Mouse (Mus musculus): ENCODE results near the gene Slc44a5. TPM values are rescaled to one million over a fixed set of nuclear protein-coding genes. Genes with fewer than 3 reads are reported as not detected.

Gene Slc44a5
- polyA plus RNA-seq, 1 experiment from 2014 or later = 0.39 TPM

DNA sequence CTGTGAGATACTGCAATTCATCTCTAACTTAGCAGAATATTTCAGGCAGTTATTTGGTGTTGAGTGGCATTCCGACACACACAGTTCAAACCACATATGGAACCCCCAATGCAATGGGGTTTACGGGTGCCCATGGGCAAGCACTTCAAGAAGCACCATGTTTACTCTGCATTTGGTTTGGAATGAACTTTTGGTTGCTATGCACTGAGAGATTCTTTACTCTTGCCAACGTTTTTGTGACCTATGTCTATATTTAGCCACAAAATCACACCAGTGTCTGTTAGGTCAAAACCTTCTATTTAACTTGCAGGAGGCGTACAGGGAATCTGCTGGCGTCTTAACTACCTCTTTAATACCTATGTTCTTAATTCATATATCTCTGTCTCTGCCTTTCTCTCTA, 137.3 kb downstream of the Slc44a5 start:
- Histone ChIP-seq H3K27me3 (ENCODE audit: insufficient read depth, low read length) (no peaks in the 10 kb centered on the region), H3K9ac (ENCODE audit: low read depth, low read length) (no peak overlapping the region), H3K9me3 (replicated peaks; ENCODE audit: low read length) (no peaks in the 10 kb centered on the region), H3K4me2 (ENCODE audit: low read length) (no peak overlapping the region), H3K4me1 (replicated peaks; ENCODE audit: insufficient read depth, low read length) (no peaks in the 10 kb centered on the region), H3K27ac (no peak overlapping the region), H3K36me3 (ENCODE audit: insufficient read depth, low read length) (no peaks in the 10 kb centered on the region), H3K4me3 (replicated peaks; ENCODE audit: low read depth, low read length) (no peak overlapping the region)
- no peak for ATAC-seq (replicated peaks; ENCODE audit: low FRiP score, low read depth)
- WGBS = 73% methylated on average over 5 of the region's 5 CpGs
- no peak for TF ChIP-seq CTCF (IDR thresholded peaks at IDR 0.05; ENCODE audit: low read depth)
- DNase-seq (ENCODE audit: low spot score) = no peak

DNA sequence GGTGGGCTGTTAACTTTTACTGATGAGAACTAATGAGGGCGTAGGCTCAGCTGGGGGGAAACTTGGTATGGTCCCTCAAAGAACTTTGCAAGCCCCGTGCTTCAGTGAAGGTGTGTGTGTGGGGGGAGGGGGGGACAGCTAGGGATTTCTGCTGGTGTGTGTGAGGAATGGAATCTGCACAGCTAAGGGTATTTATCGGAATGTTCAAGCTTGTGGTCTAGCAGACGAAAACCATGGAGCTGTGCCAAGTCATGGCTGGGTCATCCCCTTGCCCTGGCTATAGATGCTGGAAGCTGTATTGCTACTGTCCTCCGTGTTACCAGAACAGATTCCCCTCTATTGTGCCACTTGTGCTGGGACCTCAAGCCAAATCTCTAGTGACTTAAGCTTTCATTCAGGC, 138.0 kb downstream of the Slc44a5 start:
- Histone ChIP-seq H3K4me1 (replicated peaks; ENCODE audit: insufficient read depth, low read length) (no peaks in the 10 kb centered on the region), H3K9ac (ENCODE audit: low read depth, low read length) (no peak overlapping the region), H3K27ac (no peak overlapping the region), H3K4me3 (replicated peaks; ENCODE audit: low read depth, low read length) (no peak overlapping the region), H3K27me3 (ENCODE audit: insufficient read depth, low read length) (no peaks in the 10 kb centered on the region), H3K4me2 (ENCODE audit: low read length) (no peak overlapping the region), H3K9me3 (replicated peaks; ENCODE audit: low read length) (no peaks in the 10 kb centered on the region), H3K36me3 (ENCODE audit: insufficient read depth, low read length) (no peaks in the 10 kb centered on the region)
- 47% methylated on average over 5 of the region's 5 CpGs for WGBS
- DNase-seq (ENCODE audit: low spot score) (peak; percentile 34), ATAC-seq (replicated peaks; ENCODE audit: low FRiP score, low read depth) (no peak)
- no peak for TF ChIP-seq CTCF (IDR thresholded peaks at IDR 0.05; ENCODE audit: low read depth)

DNA sequence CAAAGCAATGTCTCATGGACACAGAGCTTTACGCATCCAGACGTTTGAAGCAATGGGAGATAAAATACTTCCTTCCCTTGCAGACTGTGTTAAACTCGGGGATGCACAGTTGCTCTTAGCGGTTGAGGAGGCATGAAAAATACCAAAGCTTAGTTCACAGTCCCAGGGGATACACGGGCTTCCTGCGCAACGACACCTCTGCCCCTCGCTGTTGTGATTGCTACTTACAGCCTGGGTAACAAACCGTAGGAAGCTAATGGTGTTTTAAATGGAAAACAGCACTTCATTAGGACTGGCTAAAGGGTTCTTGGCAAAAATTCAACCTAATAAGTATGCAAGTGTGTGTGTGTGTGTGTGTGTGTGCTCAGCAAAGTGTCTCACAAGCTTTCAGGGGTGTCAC, 141.8 kb downstream of the Slc44a5 start:
- no peak for TF ChIP-seq CTCF (IDR thresholded peaks at IDR 0.05; ENCODE audit: low read depth)
- ATAC-seq (replicated peaks; ENCODE audit: low FRiP score, low read depth) = no peak
- DNase-seq (ENCODE audit: low spot score) = no peak
- H3K27ac ChIP-seq = no peak overlapping the region
- H3K9me3 ChIP-seq (replicated peaks; ENCODE audit: low read length) = no peaks in the 10 kb centered on the region
- H3K4me1 ChIP-seq (replicated peaks; ENCODE audit: insufficient read depth, low read length) = no peaks in the 10 kb centered on the region
- no peak overlapping the region for H3K4me2 ChIP-seq (ENCODE audit: low read length)
- H3K27me3 ChIP-seq (ENCODE audit: insufficient read depth, low read length) = no peaks in the 10 kb centered on the region
- no peaks in the 10 kb centered on the region for H3K36me3 ChIP-seq (ENCODE audit: insufficient read depth, low read length)
- no peak overlapping the region for H3K4me3 ChIP-seq (replicated peaks; ENCODE audit: low read depth, low read length)
- 77% methylated on average over 9 of the region's 9 CpGs for WGBS
- H3K9ac ChIP-seq (ENCODE audit: low read depth, low read length) = no peak overlapping the region

DNA sequence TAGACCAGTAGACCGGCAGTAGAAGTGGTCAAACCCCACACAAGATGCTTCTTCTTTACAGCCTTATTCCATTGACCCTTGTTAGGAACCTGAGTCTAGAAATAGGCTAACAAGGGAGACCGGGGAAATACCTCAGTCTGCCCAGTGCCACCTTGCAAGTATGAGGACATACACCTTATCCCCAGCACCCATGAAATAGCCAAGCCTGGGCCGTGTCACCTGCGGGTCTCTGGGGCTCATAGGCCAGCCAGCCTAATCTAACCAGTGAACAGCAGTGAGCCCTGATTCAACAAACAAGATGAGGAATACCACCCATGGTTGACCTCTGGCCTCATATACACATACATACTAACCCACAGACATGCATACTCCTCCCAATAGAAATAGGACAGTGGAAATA, 142.2 kb downstream of the Slc44a5 start:
- DNase-seq (ENCODE audit: low spot score) (no peak), ATAC-seq (replicated peaks; ENCODE audit: low FRiP score, low read depth) (no peak)
- no peaks in the 10 kb centered on the region for H3K27me3 ChIP-seq (ENCODE audit: insufficient read depth, low read length)
- WGBS = 95% methylated on average over 4 of the region's 4 CpGs
- no peaks in the 10 kb centered on the region for H3K36me3 ChIP-seq (ENCODE audit: insufficient read depth, low read length)
- H3K4me3 ChIP-seq (replicated peaks; ENCODE audit: low read depth, low read length) = no peak overlapping the region
- H3K27ac ChIP-seq = no peak overlapping the region
- no peak for TF ChIP-seq CTCF (IDR thresholded peaks at IDR 0.05; ENCODE audit: low read depth)
- no peaks in the 10 kb centered on the region for H3K9me3 ChIP-seq (replicated peaks; ENCODE audit: low read length)
- H3K9ac ChIP-seq (ENCODE audit: low read depth, low read length) = no peak overlapping the region
- H3K4me2 ChIP-seq (ENCODE audit: low read length) = no peak overlapping the region
- no peaks in the 10 kb centered on the region for H3K4me1 ChIP-seq (replicated peaks; ENCODE audit: insufficient read depth, low read length)

DNA sequence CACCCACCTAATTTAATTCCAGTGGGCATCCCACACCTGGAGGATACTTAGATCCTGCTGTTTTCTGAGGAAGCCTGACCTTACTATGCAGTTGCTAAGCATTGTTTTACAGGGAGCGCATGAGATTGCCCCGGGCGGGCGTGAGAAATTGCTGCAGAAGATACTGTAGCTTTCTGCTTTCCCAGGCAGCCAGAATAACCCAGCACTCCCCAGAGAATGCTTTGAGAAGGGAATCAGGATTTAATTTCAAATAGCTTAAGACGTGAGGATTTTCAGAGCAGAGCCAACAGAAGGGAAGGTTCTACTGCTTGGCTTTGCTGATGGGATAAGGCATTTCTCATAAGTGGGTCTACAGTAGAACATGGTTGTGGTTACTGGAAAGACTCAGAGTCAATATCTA, 142.8 kb downstream of the Slc44a5 start:
- Histone ChIP-seq H3K9ac (ENCODE audit: low read depth, low read length) (no peak overlapping the region), H3K36me3 (ENCODE audit: insufficient read depth, low read length) (no peaks in the 10 kb centered on the region), H3K9me3 (replicated peaks; ENCODE audit: low read length) (no peaks in the 10 kb centered on the region), H3K4me3 (replicated peaks; ENCODE audit: low read depth, low read length) (no peak overlapping the region), H3K27ac (no peak overlapping the region), H3K27me3 (ENCODE audit: insufficient read depth, low read length) (no peaks in the 10 kb centered on the region), H3K4me1 (replicated peaks; ENCODE audit: insufficient read depth, low read length) (no peaks in the 10 kb centered on the region), H3K4me2 (ENCODE audit: low read length) (no peak overlapping the region)
- ATAC-seq (replicated peaks; ENCODE audit: low FRiP score, low read depth) (no peak), DNase-seq (ENCODE audit: low spot score) (no peak)
- WGBS = 85% methylated on average over 5 of the region's 5 CpGs
- no peak for TF ChIP-seq CTCF (IDR thresholded peaks at IDR 0.05; ENCODE audit: low read depth)

DNA sequence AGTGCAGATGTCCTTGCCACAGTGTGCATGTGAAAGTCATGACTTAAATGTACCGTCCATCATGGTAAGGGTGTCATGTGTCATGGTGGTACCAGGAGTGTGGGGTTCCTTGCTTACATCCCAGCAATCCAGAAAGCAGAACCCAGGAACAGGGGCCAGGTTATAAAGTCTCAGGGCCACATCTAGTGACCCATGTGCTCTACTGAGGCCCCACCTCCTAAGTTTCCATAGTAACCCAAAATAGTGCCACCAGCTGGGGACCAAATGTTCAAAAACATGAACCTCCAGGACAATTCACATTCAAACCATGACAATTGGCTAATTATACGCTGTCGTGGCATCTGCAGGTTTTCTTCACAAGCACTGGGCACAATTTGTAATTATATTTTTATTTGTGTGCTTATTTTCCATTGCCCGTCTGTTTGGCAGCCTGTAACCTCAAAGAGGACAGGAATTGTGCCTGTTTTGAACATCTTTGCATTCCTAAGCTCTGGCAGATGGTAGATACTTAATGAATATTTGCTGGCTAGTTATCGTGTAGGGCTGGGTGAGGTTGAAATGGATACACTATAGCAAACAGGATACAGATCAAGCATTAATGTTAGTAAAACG, 145.9 kb downstream of the Slc44a5 start:
- H3K4me2 ChIP-seq (ENCODE audit: low read length) = no peak overlapping the region

DNA sequence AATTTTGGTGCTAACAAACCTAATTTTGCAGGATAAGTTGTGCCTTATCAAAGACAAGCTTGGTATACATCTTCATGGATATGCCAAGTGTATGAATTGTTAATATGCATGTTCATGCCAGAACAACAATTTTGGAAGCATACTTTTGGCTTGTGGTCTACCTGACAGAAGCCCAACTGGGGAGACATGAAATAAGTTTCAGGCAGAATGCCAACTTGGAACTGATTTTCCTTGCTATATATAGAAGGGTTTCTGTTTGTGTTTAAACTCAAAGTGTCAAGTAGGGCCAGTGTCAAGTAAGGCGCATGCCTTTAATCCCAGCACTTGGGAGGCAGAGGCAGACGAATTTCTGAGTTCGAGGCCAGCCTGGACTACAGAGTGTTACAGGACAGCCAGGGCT, 149.3 kb downstream of the Slc44a5 start:
- H3K27me3 ChIP-seq (ENCODE audit: insufficient read depth, low read length) = no peaks in the 10 kb centered on the region
- no peak for ATAC-seq (replicated peaks; ENCODE audit: low FRiP score, low read depth)
- H3K9ac ChIP-seq (ENCODE audit: low read depth, low read length) = no peak overlapping the region
- H3K4me3 ChIP-seq (replicated peaks; ENCODE audit: low read depth, low read length) = no peak overlapping the region
- H3K36me3 ChIP-seq (ENCODE audit: insufficient read depth, low read length) = no peaks in the 10 kb centered on the region
- H3K4me1 ChIP-seq (replicated peaks; ENCODE audit: insufficient read depth, low read length) = peaks cover 5% of the 10 kb centered on the region; the same call in 1 of the 2 replicates
- no peak for TF ChIP-seq CTCF (IDR thresholded peaks at IDR 0.05; ENCODE audit: low read depth)
- H3K27ac ChIP-seq = no peak overlapping the region
- H3K9me3 ChIP-seq (replicated peaks; ENCODE audit: low read length) = no peaks in the 10 kb centered on the region
- DNase-seq (ENCODE audit: low spot score) = no peak
- WGBS = 82% methylated on average over 3 of the region's 3 CpGs
- H3K4me2 ChIP-seq (ENCODE audit: low read length) = no peak overlapping the region

More for the DNA sequence above, 145.9 kb downstream of the Slc44a5 start:
- Histone ChIP-seq H3K27ac (no peak overlapping the region), H3K9me3 (replicated peaks; ENCODE audit: low read length) (no peaks in the 10 kb centered on the region), H3K4me3 (replicated peaks; ENCODE audit: low read depth, low read length) (no peak overlapping the region), H3K27me3 (ENCODE audit: insufficient read depth, low read length) (no peaks in the 10 kb centered on the region), H3K4me1 (replicated peaks; ENCODE audit: insufficient read depth, low read length) (no peaks in the 10 kb centered on the region), H3K9ac (ENCODE audit: low read depth, low read length) (no peak overlapping the region), H3K36me3 (ENCODE audit: insufficient read depth, low read length) (no peaks in the 10 kb centered on the region)
- DNase-seq (ENCODE audit: low spot score) = no peak
- no peak for TF ChIP-seq CTCF (IDR thresholded peaks at IDR 0.05; ENCODE audit: low read depth)
- 76% methylated on average over 6 of the region's 6 CpGs for WGBS
- ATAC-seq (replicated peaks; ENCODE audit: low FRiP score, low read depth) = no peak

All from kidney, postnatal 0 days (tissue).